Mouse (Mus musculus) MEL (cell line): ENCODE measurements around the gene Ctnnbl1. TPM values are rescaled to one million over a fixed set of nuclear protein-coding genes. Genes with fewer than 3 reads are reported as not detected.

Experiments used
- DNase-seq: peaks from one replicate; pipeline ENCODE4 v3.0.0; 2011; ENCODE audit warnings: low read depth, low spot score
- H3K27ac ChIP-seq: 2 replicates; pipeline ENCODE4 v1.5.1; 2012; ENCODE audit warnings: low read depth, mild to moderate bottlenecking, control low read depth, low read length, moderate library complexity; ENCODE audit not compliant: control insufficient read depth
- H3K27me3 ChIP-seq, 2 experiments: fragments of 150-350 bp in 1 of 2; sonication (generic) in 1 of 2; 2 replicates each; pipeline ENCODE4 v1.6.1; 2012; ENCODE audit warnings: low read length in 2 of 2, mild to moderate bottlenecking in 2 of 2, improper control_type of control experiment in 1 of 2, moderate library complexity in 1 of 2; ENCODE audit not compliant: insufficient read depth in 2 of 2, control insufficient read depth in 1 of 2
- H3K36me3 ChIP-seq, 2 experiments: 2 replicates each; pipeline ENCODE4 v1.6.1; 2012 to 2014; ENCODE audit warnings: low read length in 2 of 2, improper control_type of control experiment in 1 of 2, inconsistent platforms in 1 of 2, mild to moderate bottlenecking in 1 of 2; ENCODE audit not compliant: insufficient read depth in 2 of 2, control insufficient read depth in 1 of 2
- H3K4me1 ChIP-seq, 2 experiments: fragments of 150-350 bp in 1 of 2; sonication (generic) in 1 of 2; 2 replicates each; pipeline ENCODE4 v1.6.1; 2012; ENCODE audit warnings: low read length in 2 of 2, improper control_type of control experiment in 1 of 2, mild to moderate bottlenecking in 1 of 2; ENCODE audit not compliant: insufficient read depth in 2 of 2, control insufficient read depth in 1 of 2
- H3K4me3 ChIP-seq, 2 experiments: fragments of 150-350 bp in 1 of 2; sonication (generic) in 1 of 2; 2 replicates each; pipeline ENCODE4 v1.5.1; 2012; ENCODE audit warnings: low read depth in 2 of 2, low read length in 2 of 2, mild to moderate bottlenecking in 2 of 2, moderate library complexity in 2 of 2, control low read depth in 1 of 2, improper control_type of control experiment in 1 of 2; ENCODE audit not compliant: control insufficient read depth in 1 of 2, insufficient read depth in 1 of 2
- H3K79me2 ChIP-seq: 2 replicates; pipeline ENCODE4 v1.6.1; 2012; ENCODE audit warnings: mild to moderate bottlenecking, low read length, moderate library complexity; ENCODE audit not compliant: control insufficient read depth, poor library complexity, insufficient read depth
- H3K9ac ChIP-seq: 2 replicates; pipeline ENCODE4 v1.6.1; 2012; ENCODE audit warnings: low read depth, mild to moderate bottlenecking, control low read depth, low read length, moderate library complexity; ENCODE audit not compliant: control insufficient read depth, poor library complexity, severe bottlenecking
- H3K9me3 ChIP-seq: fragments of 150-350 bp; sonication (generic); replicated peaks from 2 replicates; pipeline ENCODE4 v1.6.1; 2012; ENCODE audit warnings: mild to moderate bottlenecking, low read length, improper control_type of control experiment, moderate library complexity; ENCODE audit not compliant: insufficient read depth
- BHLHE40 ChIP-seq: IDR thresholded peaks from 2 replicates; pipeline ENCODE4 v1.6.1; 2012; ENCODE audit warnings: low read depth, mild to moderate bottlenecking, inconsistent platforms, low read length, improper control_type of control experiment, borderline replicate concordance
- CHD2 ChIP-seq: IDR thresholded peaks from 2 replicates; pipeline ENCODE4 v1.6.1; 2011; ENCODE audit warnings: low read length, improper control_type of control experiment
- CTCF ChIP-seq, 3 experiments: IDR thresholded peaks in 2 of 3; conservative IDR thresholded peaks in 1 of 3; 2 replicates each; pipeline ENCODE4 v1.5.1; 2011 to 2012; ENCODE audit warnings: low read length in 3 of 3, low read depth in 2 of 3, mild to moderate bottlenecking in 2 of 3, improper control_type of control experiment in 1 of 3, inconsistent platforms in 1 of 3, mixed read lengths in 1 of 3, moderate library complexity in 1 of 3; ENCODE audit not compliant: control insufficient read depth in 1 of 3, insufficient read depth in 1 of 3, poor library complexity in 1 of 3, severe bottlenecking in 1 of 3
- ELF1 ChIP-seq: IDR thresholded peaks from 2 replicates; pipeline ENCODE4 v1.6.1; 2014; ENCODE audit warnings: low read depth, mild to moderate bottlenecking, inconsistent platforms, low read length, improper control_type of control experiment, moderate library complexity
- ETS1 ChIP-seq: IDR thresholded peaks from 2 replicates; pipeline ENCODE4 v1.6.1; 2012; ENCODE audit warnings: low read depth, mild to moderate bottlenecking, inconsistent platforms, low read length, improper control_type of control experiment, moderate library complexity
- KAT2A ChIP-seq: conservative IDR thresholded peaks from 2 replicates; pipeline ENCODE4 v1.6.1; 2012; ENCODE audit warnings: low read depth, low read length, improper control_type of control experiment, inconsistent platforms
- MAFK ChIP-seq: IDR thresholded peaks from 2 replicates; pipeline ENCODE4 v1.6.1; 2011; ENCODE audit warnings: low read depth, mild to moderate bottlenecking, low read length, improper control_type of control experiment, borderline replicate concordance
- MAX ChIP-seq: IDR thresholded peaks from 2 replicates; pipeline ENCODE4 v1.6.1; 2011; ENCODE audit warnings: low read length, improper control_type of control experiment
- MAZ ChIP-seq: IDR thresholded peaks from 2 replicates; pipeline ENCODE4 v1.6.1; 2012; ENCODE audit warnings: low read depth, mild to moderate bottlenecking, inconsistent platforms, low read length, improper control_type of control experiment
- MXI1 ChIP-seq: IDR thresholded peaks from 2 replicates; pipeline ENCODE4 v1.6.1; 2011; ENCODE audit warnings: mild to moderate bottlenecking, low read depth, low read length, improper control_type of control experiment
- MYB ChIP-seq: IDR thresholded peaks from 2 replicates; pipeline ENCODE4 v1.6.1; 2011; ENCODE audit warnings: mild to moderate bottlenecking, low read depth, low read length, improper control_type of control experiment
- MYC ChIP-seq: IDR thresholded peaks from 2 replicates; pipeline ENCODE4 v1.6.1; 2011; ENCODE audit warnings: low read depth, mild to moderate bottlenecking, low read length, improper control_type of control experiment, moderate library complexity
- NRF1 ChIP-seq: IDR thresholded peaks from 2 replicates; pipeline ENCODE4 v1.6.1; 2014; ENCODE audit warnings: low read depth, mild to moderate bottlenecking, inconsistent platforms, low read length, improper control_type of control experiment, moderate library complexity; ENCODE audit not compliant: poor library complexity, insufficient read depth, severe bottlenecking
- POLR2A ChIP-seq, 2 experiments: IDR thresholded peaks; 2 replicates each; pipeline ENCODE4 v1.6.1; 2011 to 2012; ENCODE audit warnings: low read length in 2 of 2, mild to moderate bottlenecking in 2 of 2, control low read depth in 1 of 2, improper control_type of control experiment in 1 of 2, low read depth in 1 of 2, moderate library complexity in 1 of 2; ENCODE audit not compliant: control insufficient read depth in 1 of 2, insufficient read depth in 1 of 2, poor library complexity in 1 of 2
- RAD21 ChIP-seq: IDR thresholded peaks from 2 replicates; pipeline ENCODE4 v1.6.1; 2011; ENCODE audit warnings: mild to moderate bottlenecking, low read depth, low read length, improper control_type of control experiment
- RCOR1 ChIP-seq: IDR thresholded peaks from 2 replicates; pipeline ENCODE4 v1.6.1; 2012; ENCODE audit warnings: low read depth, mild to moderate bottlenecking, inconsistent platforms, low read length, improper control_type of control experiment
- SIN3A ChIP-seq: IDR thresholded peaks from 2 replicates; pipeline ENCODE4 v1.6.1; 2012; ENCODE audit warnings: low read length, improper control_type of control experiment, inconsistent platforms
- TBP ChIP-seq: IDR thresholded peaks from 2 replicates; pipeline ENCODE4 v1.8.0; 2011; ENCODE audit warnings: low read depth, low read length, improper control_type of control experiment
- TCF12 ChIP-seq: IDR thresholded peaks from 2 replicates; pipeline ENCODE4 v1.6.1; 2014; ENCODE audit warnings: low read depth, mild to moderate bottlenecking, inconsistent platforms, low read length, improper control_type of control experiment, moderate library complexity
- UBTF ChIP-seq: IDR thresholded peaks from 2 replicates; pipeline ENCODE4 v1.6.1; 2012; ENCODE audit warnings: low read depth, mild to moderate bottlenecking, inconsistent platforms, low read length, improper control_type of control experiment, moderate library complexity, borderline replicate concordance; ENCODE audit not compliant: insufficient read depth
- USF1 ChIP-seq: IDR thresholded peaks from 2 replicates; pipeline ENCODE4 v1.6.1; 2014; ENCODE audit warnings: low read depth, mild to moderate bottlenecking, inconsistent platforms, low read length, improper control_type of control experiment, moderate library complexity
- ZC3H11A ChIP-seq: IDR thresholded peaks from 2 replicates; pipeline ENCODE4 v1.6.1; 2012; ENCODE audit warnings: low read depth, mild to moderate bottlenecking, inconsistent platforms, low read length, improper control_type of control experiment
- ZMIZ1 ChIP-seq: IDR thresholded peaks from 2 replicates; pipeline ENCODE4 v1.6.1; 2012; ENCODE audit warnings: low read depth, mild to moderate bottlenecking, inconsistent platforms, low read length, improper control_type of control experiment, moderate library complexity
- ZNF384 ChIP-seq: IDR thresholded peaks from 2 replicates; pipeline ENCODE4 v1.6.1; 2012; ENCODE audit warnings: low read depth, mild to moderate bottlenecking, inconsistent platforms, low read length, improper control_type of control experiment
- polyA plus RNA-seq, 2 experiments: library from polyadenylated mRNA; stranded (reverse) in 1 of 2; unstranded in 1 of 2; fragments of >175 nt in 1 of 2; fragments of >200 nt in 1 of 2; gene quantifications; 2 replicates each; pipeline versions ENCODE4 v1.2.1 to v1.2.4; 2012; ENCODE audit warnings: low replicate concordance in 2 of 2, low read depth in 1 of 2; ENCODE audit not compliant: insufficient read length in 2 of 2, insufficient read depth in 1 of 2, missing spikeins in 1 of 2
- total RNA-seq: library from RNA; depleted of rRNA; stranded (reverse); fragments of 300-350 nt; gene quantifications from 2 replicates; pipeline ENCODE4 v1.2.3, GENCODE M21; 2012

Gene Ctnnbl1
- total and polyA plus RNA-seq, 3 experiments: 60.7 to 61.7 TPM; not detected in 1

DNA sequence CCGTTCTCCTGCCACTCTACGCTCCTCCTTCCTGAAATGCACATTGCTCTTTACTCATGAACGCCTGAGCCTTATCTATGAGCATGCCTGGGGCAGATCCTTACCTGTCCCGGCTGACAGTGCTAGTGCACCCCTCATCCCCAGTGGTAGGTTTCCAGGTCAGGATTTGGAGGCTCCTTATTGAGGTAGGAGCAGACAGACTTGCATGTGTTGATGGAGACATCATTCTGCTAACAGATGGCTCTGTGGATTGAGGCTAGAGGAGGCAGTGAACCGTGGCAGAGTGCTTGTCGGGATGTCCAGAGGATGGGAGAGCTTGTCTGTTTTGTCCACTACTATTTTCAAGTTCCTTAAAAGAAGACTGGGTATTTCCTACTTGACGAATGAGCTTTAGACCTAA, 52.0 kb downstream of the Ctnnbl1 start:
- no peaks in the 10 kb centered on the region for H3K9me3 ChIP-seq
- no peak overlapping the region for H3K4me3 ChIP-seq
- H3K27ac ChIP-seq: no peak overlapping the region
- H3K36me3 ChIP-seq: peaks cover 0 to 13% of the 10 kb centered on the region in 2 experiments; a peak in 3 of 4 replicates
- no peaks in the 10 kb centered on the region for H3K27me3 ChIP-seq
- DNase-seq: no peak
- H3K79me2 ChIP-seq: no peaks in the 10 kb centered on the region
- no peak overlapping the region for H3K9ac ChIP-seq
- TF ChIP-seq ZC3H11A (no peak), UBTF (no peak), TCF12 (no peak), BHLHE40 (no peak), ELF1 (no peak), ZNF384 (no peak), ETS1 (no peak), USF1 (no peak), KAT2A (no peak), MAFK (no peak)
- TF ChIP-seq, all 39 proteins: peak for 0
- peaks cover 3 to 19% of the 10 kb centered on the region in 2 experiments for H3K4me1 ChIP-seq

- no peaks in the 10 kb centered on the region for H3K79me2 ChIP-seq
- H3K4me3 ChIP-seq: no peak overlapping the region
- no peak overlapping the region for H3K9ac ChIP-seq
- H3K36me3 ChIP-seq: peaks cover 0 to 23% of the 10 kb centered on the region in 2 experiments; a peak in 3 of 4 replicates
- no peak for TF ChIP-seq RCOR1
- TF ChIP-seq, all 39 proteins: peak for 0
- Histone ChIP-seq H3K27me3 (no peaks in the 10 kb centered on the region), H3K9me3 (no peaks in the 10 kb centered on the region), H3K27ac (no peak overlapping the region), H3K4me1 (peaks cover 6 to 24% of the 10 kb centered on the region in 2 experiments)
- DNase-seq: no peak
These were observed 53.8 kb downstream of the Ctnnbl1 start for GRCm38 (mm10) chr2:157790836-157791495.

DNA sequence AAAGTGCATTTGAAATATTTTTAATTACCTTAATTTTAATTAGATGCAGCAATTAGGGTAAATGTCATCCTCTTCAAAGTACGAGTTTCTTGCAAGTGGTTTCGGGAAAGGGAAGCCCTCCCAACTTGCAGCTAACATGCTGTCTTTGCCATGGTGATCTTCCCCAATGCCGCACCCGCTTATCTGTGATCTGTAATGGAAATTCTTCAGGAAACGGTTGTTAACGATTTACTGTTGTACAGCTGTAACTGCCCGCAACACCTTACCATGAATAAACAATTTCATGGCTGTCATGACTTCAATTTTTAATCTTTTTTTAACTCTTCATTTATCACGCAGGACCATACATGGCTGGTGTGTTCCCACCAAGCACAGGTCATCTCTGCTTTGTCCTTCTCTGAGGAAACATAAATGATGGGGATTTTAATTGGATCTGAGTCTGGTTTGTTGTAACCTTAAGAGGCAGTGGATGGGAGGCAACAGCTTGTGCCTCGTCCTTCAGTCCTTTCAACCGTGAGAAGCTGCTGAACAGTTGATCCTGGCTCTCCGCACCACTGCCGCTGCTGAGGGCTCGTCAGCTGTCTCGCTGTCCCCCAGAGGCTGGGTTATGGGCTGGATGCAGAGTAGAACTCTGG, 54.4 kb downstream of the Ctnnbl1 start:
- H3K4me3 ChIP-seq: no peak overlapping the region
- H3K9ac ChIP-seq: no peak overlapping the region
- no peak for DNase-seq
- H3K27ac ChIP-seq: no peak overlapping the region
- H3K27me3 ChIP-seq: no peaks in the 10 kb centered on the region
- no peaks in the 10 kb centered on the region for H3K9me3 ChIP-seq
- peaks cover 0 to 23% of the 10 kb centered on the region in 2 experiments; a peak in 3 of 4 replicates for H3K36me3 ChIP-seq
- TF ChIP-seq ZNF384: no peak
- TF ChIP-seq BHLHE40: no peak
- no peak for TF ChIP-seq CHD2
- no peak for TF ChIP-seq ZMIZ1
- TF ChIP-seq ZC3H11A: no peak
- no peak for TF ChIP-seq ETS1
- TF ChIP-seq MYC: no peak
- no peak for TF ChIP-seq SIN3A
- TF ChIP-seq NRF1: no peak
- TF ChIP-seq KAT2A: no peak
- no peak for TF ChIP-seq TBP
- TF ChIP-seq TCF12: no peak
- TF ChIP-seq POLR2A (IDR thresholded peaks at IDR 0.05; ENCODE audit: control insufficient read depth in 1 of 2, insufficient read depth in 1 of 2, low read depth in 1 of 2, low read length in 2 of 2, poor library complexity in 1 of 2): no peak
- TF ChIP-seq CTCF (IDR thresholded peaks at IDR 0.05 in 2 of 3, conservative IDR thresholded peaks at IDR 0.05 in 1 of 3; ENCODE audit: control insufficient read depth in 1 of 3, insufficient read depth in 1 of 3, low read depth in 2 of 3, low read length in 3 of 3, poor library complexity in 1 of 3, severe bottlenecking in 1 of 3): no peak
- TF ChIP-seq MXI1: no peak
- no peak for TF ChIP-seq RCOR1
- no peak for TF ChIP-seq MYB
- no peak for TF ChIP-seq MAZ
- no peak for TF ChIP-seq MAX
- no peak for TF ChIP-seq RAD21
- TF ChIP-seq, all 39 proteins: peak for 0
- H3K79me2 ChIP-seq: no peaks in the 10 kb centered on the region
- peaks cover 6 to 24% of the 10 kb centered on the region in 2 experiments for H3K4me1 ChIP-seq
